Comparison of ENCODE assay signal across 9 mouse cellular contexts in genomic region chr6:35297001-35297400, GRCm38 (mm10). TPM values are rescaled to one million over a fixed set of nuclear protein-coding genes. Genes with fewer than 3 reads are reported as not detected.
DNase-seq lines count a peak whose midpoint lies in the region.
"Had no signal": no experiment of that assay in that cellular context is flagged by ENCODE, and none has a peak within 500 bp of the region (broad histone marks: within the 10 kb centered on the region; RNA-seq: fewer than 3 reads in every experiment).

No protein-coding gene starts in this region.

- DNase-seq in gastrocnemius, adult 18-20 months (ENCODE audit: low spot score), result peak; percentile 12
- DNase-seq in gastrocnemius, adult 8-10 months (ENCODE audit: low spot score in 2 of 2), result no peak
- DNase-seq in right cerebral cortex, postnatal 4 days, result peak; percentile 33
- no peak for DNase-seq in right cerebral cortex, postnatal 25 days
- DNase-seq in kidney, adult 8-10 months, result peak; percentile 66 to 75
- peak; percentile 84 for DNase-seq in ovary, adult 18-20 months (ENCODE audit: low spot score)
- DNase-seq in MN1 (ENCODE audit: low spot score), result no peak
- no peak for DNase-seq in thymus, postnatal 0 days (ENCODE audit: low spot score)

RNA-seq across cellular contexts. Expression of gene Slc13a4, which starts 10.9 kb away (rescaled TPM):
- total RNA-seq in gastrocnemius, adult 18-20 months (2021), result under 1 TPM; 0.14 to 0.17 TPM
- not detected for total RNA-seq in gastrocnemius, adult 8-10 months (2022)
- 0.35 and 0.36 TPM in 2 replicates for polyA plus RNA-seq in thymus, postnatal 0 days (2015; fragmentation: Nextera tagmentation; extraction: Ambion mirVana)

RNA-seq across cellular contexts. Expression of gene Fam180a, which starts 28.9 kb away (rescaled TPM):
- 1 to 10 TPM in 1 of 2 experiments, under 1 TPM in 1; 0.18 to 1.0 TPM for total RNA-seq in gastrocnemius, adult 18-20 months (2021)
- 1 to 10 TPM in 1 of 4 experiments, under 1 TPM in 2, not detected in 1; 0.58 to 1.5 (median 0.94) TPM for total RNA-seq in gastrocnemius, adult 8-10 months (2022)
- 0.08 TPM in 1 of 2 replicates, not detected in the other for polyA plus RNA-seq in thymus, postnatal 0 days (2015; fragmentation: Nextera tagmentation; extraction: Ambion mirVana)
- polyA plus RNA-seq: neural tube, embryonic 11.5 days had no signal

Comparison
In these comparisons a context has a peak if more than half of its experiments do, and no peak if none do; other contexts are left out.
1. DNase-seq: peak in gastrocnemius, adult 18-20 months (single experiment), right cerebral cortex, postnatal 4 days (single experiment), kidney, adult 8-10 months (2 of 2) and ovary, adult 18-20 months (single experiment); none in gastrocnemius, adult 8-10 months (0 of 2), right cerebral cortex, postnatal 25 days (single experiment), MN1 (single experiment) and thymus, postnatal 0 days (single experiment).